Mouse (Mus musculus) stomach, embryonic 16.5 days (tissue): ENCODE data around the gene Inpp5b. TPM values are rescaled to one million over a fixed set of nuclear protein-coding genes. Genes with fewer than 3 reads are reported as not detected.

ENCODE experiments used
- ATAC-seq: fragments of 200-750 bp; cut with Nextera tagmentation; 2 replicates; pipeline ENCODE4 v1.8.0; 2017; ENCODE audit warnings: moderate number of reproducible peaks, moderate TSS enrichment; ENCODE audit not compliant: insufficient read depth, low FRiP score
- H3K27ac ChIP-seq: fragments of 300-500 bp; sonication (generic); 2 replicates; pipeline ENCODE4 v1.5.1; 2014; ENCODE audit warnings: low read length
- H3K27me3 ChIP-seq: fragments of 300-500 bp; sonication (generic); 2 replicates; pipeline ENCODE4 v1.6.1; 2014; ENCODE audit warnings: low read length, control low read depth, mixed read lengths; ENCODE audit not compliant: control insufficient read depth, insufficient read depth
- H3K36me3 ChIP-seq: fragments of 300-500 bp; sonication (generic); 2 replicates; pipeline ENCODE4 v1.6.1; 2014; ENCODE audit warnings: low read length; ENCODE audit not compliant: control insufficient read depth, insufficient read depth
- H3K4me1 ChIP-seq: fragments of 300-500 bp; sonication (generic); 2 replicates; pipeline ENCODE4 v1.6.1; 2014; ENCODE audit warnings: low read length, control low read depth, mixed read lengths; ENCODE audit not compliant: control insufficient read depth, insufficient read depth
- H3K4me2 ChIP-seq: fragments of 300-500 bp; sonication (generic); 2 replicates; pipeline ENCODE4 v1.6.1; 2014; ENCODE audit warnings: low read depth, low read length, mixed read lengths
- H3K4me3 ChIP-seq: fragments of 300-500 bp; sonication (generic); replicated peaks from 2 replicates; pipeline ENCODE4 v1.5.1; 2014; ENCODE audit warnings: mild to moderate bottlenecking, low read length
- H3K9ac ChIP-seq: fragments of 300-500 bp; sonication (generic); 2 replicates; pipeline ENCODE4 v1.6.1; 2014; ENCODE audit warnings: low read length
- H3K9me3 ChIP-seq: fragments of 300-500 bp; sonication (generic); replicated peaks from 2 replicates; pipeline ENCODE4 v1.6.1; 2016; ENCODE audit warnings: low read length, control low read depth; ENCODE audit not compliant: control insufficient read depth
- WGBS: fragments of 180-500 bp; shearing (Covaris S2); extraction: QIAGEN DNeasy Blood & Tissue Kit; methylation state at CpG from one replicate; pipeline ENCODE4 v1.1.7; 2014; 5-methylcytosine and 5-hydroxymethylcytosine counted together
- microRNA counts: library from miRNA; unstranded; fragments of <30 nt; microRNA quantifications from one replicate; lab custom pipeline; 2016
- microRNA-seq: library from miRNA; unstranded; fragments of <30 nt; microRNA quantifications from one replicate; pipeline ENCODE4, GENCODE M21; 2016
- polyA plus RNA-seq: library from polyadenylated mRNA; unstranded; fragments of >200 nt; fragmentation: Nextera tagmentation; extraction: Ambion mirVana; gene quantifications from 2 replicates; pipeline ENCODE4 v1.2.1, GENCODE M21; 2015

Inpp5b gene
- polyA plus RNA-seq, 1 experiment from 2014 or later, result 33.0 TPM

GRCm38 (mm10) chr4:124847573-124847972, 105.9 kb downstream of the Inpp5b start:
- WGBS, result 11% methylated on average over 8 of the region's 8 CpGs
- Histone ChIP-seq H3K36me3 (no peaks in the 10 kb centered on the region), H3K4me1 (peaks cover 16% of the 10 kb centered on the region), H3K9me3 (no peaks in the 10 kb centered on the region), H3K27me3 (no peaks in the 10 kb centered on the region), H3K4me2 (no peak overlapping the region), H3K4me3 (no peak overlapping the region), H3K27ac (no peak overlapping the region), H3K9ac (0 out of 2 replicates have a peak overlapping the region, but pooled peaks have one; percentile 8)
- ATAC-seq, result no peak

GRCm38 (mm10) chr4:124849631-124850260, 108.1 kb downstream of the Inpp5b start:
- peak; percentile 14; the same call in 1 of the 2 replicates for ATAC-seq
- peak overlapping the region; percentile 90 for H3K27ac ChIP-seq
- H3K4me1 ChIP-seq, result peaks cover 16% of the 10 kb centered on the region

GRCm38 (mm10) chr4:124850261-124850913, 108.7 kb downstream of the Inpp5b start, which contains the start of gene Yrdc:
TSS of gene Yrdc (plus strand) at chr4:124850679.
- under 1% methylated on average over 88 of the region's 90 CpGs for WGBS
- H3K4me2 ChIP-seq, result peak within 1 kb of the TSS; percentile 77
- peak; percentile 94 for ATAC-seq
- no peaks in the 10 kb centered on the region for H3K9me3 ChIP-seq
- H3K36me3 ChIP-seq, result peaks cover 9% of the 10 kb centered on the region; the same call in 1 of the 2 replicates
- H3K4me3 ChIP-seq, result peak within 1 kb of the TSS; percentile 91
- H3K4me1 ChIP-seq, result peaks cover 16% of the 10 kb centered on the region
- H3K9ac ChIP-seq, result peak within 1 kb of the TSS; percentile 93
- peak within 1 kb of the TSS; percentile 90 for H3K27ac ChIP-seq
- H3K27me3 ChIP-seq, result no peaks in the 10 kb centered on the region

More at GRCm38 (mm10) chr4:124849631-124850260, 108.1 kb downstream of the Inpp5b start:
- Histone ChIP-seq H3K36me3 (peaks cover 9% of the 10 kb centered on the region; the same call in 1 of the 2 replicates), H3K9ac (peak overlapping the region; percentile 93), H3K9me3 (no peaks in the 10 kb centered on the region), H3K4me2 (peak overlapping the region; percentile 77), H3K27me3 (no peaks in the 10 kb centered on the region), H3K4me3 (peak overlapping the region; percentile 91)
- WGBS, result 3% methylated on average over 24 of the region's 24 CpGs

MicroRNA genes within 50 kb of the gene (microRNA counts, 519-probe panel; counts per million panel counts)
- microRNA mmu-miR-697 (lab: Ali Mortazavi, UCI), result not detected
- not detected for microRNA mmu-miR-698 (lab: Ali Mortazavi, UCI)

Small RNA genes lying within 50 kb of the gene (microRNA-seq; reads per million reads assigned to microRNA genes)
- gene Gm24721 (not detected), gene Mir697 (not detected), gene Mir698 (not detected)

Other genes with a start within 250 kb of the Inpp5b start
- gene 3100002H09Rik, start 131.0 kb upstream of the Inpp5b start, polyA plus RNA-seq, result not detected in 2 replicates
- 0.13 and 0.14 TPM in 2 replicates for gene Pou3f1, start 85.0 kb upstream of the Inpp5b start, polyA plus RNA-seq
- 85.7 and 88.8 TPM in 2 replicates for gene Utp11, start 48.2 kb upstream of the Inpp5b start, polyA plus RNA-seq
- 10.1 and 10.8 TPM in 2 replicates for gene Fhl3, start 41.1 kb upstream of the Inpp5b start, polyA plus RNA-seq
- gene Sf3a3, start 27.1 kb upstream of the Inpp5b start, polyA plus RNA-seq, result 114 and 118 TPM in 2 replicates
- gene Mtf1, start 60.3 kb downstream of the Inpp5b start, polyA plus RNA-seq, result 13.9 and 14.5 TPM in 2 replicates
- gene Yrdc, start 108.8 kb downstream of the Inpp5b start, polyA plus RNA-seq, result 20.0 and 22.3 TPM in 2 replicates
- 40.9 and 47.4 TPM in 2 replicates for gene 1110065P20Rik, start 109.3 kb downstream of the Inpp5b start, polyA plus RNA-seq
- 0.41 and 0.59 TPM in 2 replicates for gene Maneal, start 120.3 kb downstream of the Inpp5b start, polyA plus RNA-seq
- 0.09 and 0.14 TPM in 2 replicates for gene Epha10, start 139.0 kb downstream of the Inpp5b start, polyA plus RNA-seq
- gene 9930104L06Rik, start 195.2 kb downstream of the Inpp5b start, polyA plus RNA-seq, result 10.9 and 11.8 TPM in 2 replicates
- 111 and 114 TPM in 2 replicates for gene Cdca8, start 197.5 kb downstream of the Inpp5b start, polyA plus RNA-seq
- 7.5 and 10.3 TPM in 2 replicates for gene Rspo1, start 244.6 kb downstream of the Inpp5b start, polyA plus RNA-seq